Mouse (Mus musculus) kidney, adult 2 months (tissue): Measurements from ENCODE around the gene Slc9b1.

Source experiments
- CTCF ChIP-seq: fragments of 200-500 bp; conservative IDR thresholded peaks from 2 replicates; pipeline ENCODE4 v1.5.1; 2011; ENCODE audit warnings: low read depth, mild to moderate bottlenecking, control low read depth, low read length, moderate library complexity, mixed read lengths; ENCODE audit not compliant: insufficient read depth, insufficient read length
- POLR2A ChIP-seq: fragments of 200-500 bp; IDR thresholded peaks from one replicate; pipeline ENCODE4 v1.6.1; 2011; ENCODE audit warnings: low read depth, low read length, control low read depth

DNA sequence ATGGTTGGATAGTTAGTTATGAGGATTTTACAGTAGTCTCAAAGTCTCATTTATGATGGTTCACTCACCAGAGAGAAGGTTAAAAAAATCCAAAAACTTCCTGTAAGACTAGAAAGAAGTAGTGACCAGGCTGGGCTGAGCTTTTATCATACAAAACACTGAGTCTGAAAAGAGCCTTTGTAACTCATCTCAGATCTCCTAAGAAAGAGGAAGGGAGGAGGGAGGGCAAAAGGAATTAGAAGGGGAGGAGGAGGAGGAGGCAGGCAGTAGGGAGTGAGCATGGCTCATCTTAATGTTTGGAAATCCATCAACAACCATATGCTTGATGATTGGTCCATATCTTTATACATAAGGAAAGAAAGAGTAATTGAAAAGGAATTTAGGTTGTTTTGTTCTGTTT is 15.1 kb upstream of the Slc9b1 start:
- TF ChIP-seq CTCF = no peak
- TF ChIP-seq POLR2A = no peak
